Mouse (Mus musculus): ENCODE results near the gene Galm. TPM values are rescaled to one million over a fixed set of nuclear protein-coding genes. Genes with fewer than 3 reads are reported as not detected.

The Galm gene
- polyA plus RNA-seq, 1 experiment, result 2.4 TPM

DNA sequence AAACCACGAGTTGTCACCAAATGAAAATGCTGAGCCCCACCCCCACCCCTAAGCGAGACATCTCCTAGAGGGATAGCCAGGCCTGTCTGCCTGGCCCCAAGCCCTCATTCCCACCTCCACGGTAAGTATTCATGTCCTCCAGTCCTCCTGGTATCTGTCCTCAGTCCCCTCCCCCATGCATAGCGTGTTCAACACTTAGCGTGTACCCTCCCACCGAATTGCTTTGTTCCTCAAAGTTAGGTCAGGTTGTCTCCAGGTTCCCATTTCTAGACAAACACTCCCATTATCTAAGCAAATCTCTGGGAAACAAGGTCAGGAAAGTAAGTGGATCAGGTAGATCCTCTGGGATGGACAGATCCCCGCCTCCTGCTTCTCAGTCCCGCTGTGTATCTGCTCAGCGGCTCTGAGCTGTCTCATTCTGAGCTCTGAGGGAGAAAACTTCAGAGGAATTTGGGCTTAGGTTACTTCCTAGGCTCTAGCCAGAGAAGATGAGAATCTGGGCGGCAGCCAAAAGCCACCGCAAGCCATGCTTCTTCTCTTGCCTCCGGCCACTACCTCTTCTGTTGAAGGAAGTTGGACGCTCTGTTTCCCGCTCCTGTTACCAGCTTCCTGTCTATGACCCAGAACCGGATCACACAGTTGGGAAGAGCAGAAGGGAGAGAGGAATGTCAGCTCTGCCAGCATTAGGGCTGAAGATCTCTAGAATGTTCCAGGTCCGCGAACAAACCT is 11.3 kb downstream of the Galm start:
- peaks cover 1% of the 10 kb centered on the region; the same call in 1 of the 2 replicates for H3K27me3 ChIP-seq (ENCODE audit: control insufficient read depth, insufficient read depth, low read length)
- TF ChIP-seq POLR2A (IDR thresholded peaks at IDR 0.05; ENCODE audit: low read depth, low read length) (no peak), CTCF (IDR thresholded peaks at IDR 0.05; ENCODE audit: extremely low read depth, insufficient read depth, insufficient read length, insufficient replicate concordance) (no peak)
- 36% methylated on average over 17 of the region's 17 CpGs for WGBS
- DNase-seq (ENCODE audit: low read depth in 1 of 2, low spot score in 2 of 2), result peak in 1 of 2 experiments; percentile 13
- no peaks in the 10 kb centered on the region for H3K36me3 ChIP-seq (ENCODE audit: control insufficient read depth, insufficient read depth, low read length)
- H3K4me1 ChIP-seq (ENCODE audit: control insufficient read depth, insufficient read depth, insufficient read length), result peaks cover 15% of the 10 kb centered on the region; the same call in 1 of the 2 replicates
- no peak overlapping the region for H3K4me3 ChIP-seq (ENCODE audit: extremely low read depth, insufficient read depth, insufficient read length)
- 0 out of 2 replicates have a peak overlapping the region, but pooled peaks have one; percentile 16 for H3K27ac ChIP-seq (ENCODE audit: insufficient read depth, low read length)

DNA sequence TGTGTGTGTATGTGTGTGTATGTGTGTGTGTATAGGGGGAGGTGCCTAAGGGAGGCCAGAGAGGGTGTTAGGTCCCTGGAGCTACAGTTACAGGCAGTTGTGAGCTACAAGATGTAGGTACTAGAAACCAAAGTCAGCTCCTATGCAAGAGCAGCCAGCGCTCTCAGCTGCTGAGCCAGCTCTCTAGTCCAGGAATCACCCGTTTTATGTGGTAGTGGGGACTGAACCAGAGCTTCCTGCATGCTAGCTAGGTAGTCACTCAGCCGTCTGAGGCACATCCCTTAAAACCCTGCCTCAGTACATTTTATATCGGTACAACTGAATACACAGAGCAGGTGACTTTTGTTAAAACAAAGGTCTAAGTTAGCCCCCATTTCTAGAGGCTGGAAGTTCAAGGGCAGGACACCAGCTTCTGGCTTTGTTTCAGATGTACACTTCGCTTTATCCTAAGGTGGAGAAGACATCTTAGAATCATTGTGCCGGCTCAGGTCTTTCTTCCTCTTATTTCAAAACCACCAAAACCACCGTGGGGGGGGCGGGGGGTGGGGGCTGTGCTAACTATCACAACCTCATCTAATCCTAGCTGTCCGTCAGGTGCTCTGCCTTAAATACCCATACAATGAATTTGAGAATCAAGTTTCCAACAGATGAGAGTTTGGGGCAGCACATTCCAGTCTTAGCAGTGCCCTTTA is 12.6 kb downstream of the Galm start:
- Histone ChIP-seq H3K27ac (ENCODE audit: insufficient read depth, low read length) (no peak overlapping the region), H3K27me3 (ENCODE audit: control insufficient read depth, insufficient read depth, low read length) (peaks cover 1% of the 10 kb centered on the region; the same call in 1 of the 2 replicates), H3K4me1 (ENCODE audit: control insufficient read depth, insufficient read depth, insufficient read length) (peaks cover 15% of the 10 kb centered on the region; the same call in 1 of the 2 replicates), H3K36me3 (ENCODE audit: control insufficient read depth, insufficient read depth, low read length) (no peaks in the 10 kb centered on the region), H3K4me3 (ENCODE audit: extremely low read depth, insufficient read depth, insufficient read length) (no peak overlapping the region)
- 9% methylated on average over 9 of the region's 9 CpGs for WGBS
- DNase-seq (ENCODE audit: low read depth in 1 of 2, low spot score in 2 of 2), result peak in 1 of 2 experiments; percentile 18
- no peak for TF ChIP-seq CTCF (IDR thresholded peaks at IDR 0.05; ENCODE audit: extremely low read depth, insufficient read depth, insufficient read length, insufficient replicate concordance)
- no peak for TF ChIP-seq POLR2A (IDR thresholded peaks at IDR 0.05; ENCODE audit: low read depth, low read length)

DNA sequence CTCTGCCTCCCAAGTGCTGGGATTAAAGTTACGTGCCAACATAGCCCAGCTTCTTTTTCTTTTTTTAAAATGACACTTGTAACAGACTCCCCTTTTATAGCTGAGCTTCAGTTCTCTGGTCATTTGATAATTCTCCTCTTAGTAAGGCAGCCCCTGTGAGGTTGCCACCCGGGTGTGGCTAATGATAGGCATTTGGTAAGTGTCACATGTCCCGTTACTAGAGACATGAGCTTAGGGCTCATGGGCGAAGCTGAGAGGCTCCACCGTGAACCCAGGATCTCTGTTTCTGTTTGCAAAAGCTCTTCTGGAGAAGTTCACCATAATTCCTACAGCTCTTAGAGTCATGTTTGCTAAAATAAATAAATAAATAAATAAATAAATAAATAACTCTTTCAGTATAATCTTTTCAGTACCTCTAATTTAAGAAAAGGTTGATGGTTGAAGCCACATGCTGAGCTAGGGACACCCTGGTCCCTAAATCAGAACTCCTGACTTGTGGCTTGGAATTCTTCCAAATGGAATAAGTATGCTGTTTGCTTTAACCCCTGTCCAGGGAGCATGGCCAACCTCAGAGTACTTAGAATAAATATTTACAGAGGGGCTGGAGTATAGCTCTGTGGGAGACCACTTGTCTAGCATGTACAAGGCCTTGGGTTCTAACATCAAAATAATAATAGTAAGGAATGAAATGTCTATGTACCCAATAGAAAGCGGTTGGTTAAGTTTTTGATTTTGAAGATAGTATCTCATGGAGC is 16.4 kb downstream of the Galm start:
- no peak for DNase-seq (ENCODE audit: low read depth in 1 of 2, low spot score in 2 of 2)
- Histone ChIP-seq H3K27me3 (ENCODE audit: control insufficient read depth, insufficient read depth, low read length) (peaks cover 1% of the 10 kb centered on the region; the same call in 1 of the 2 replicates), H3K27ac (ENCODE audit: insufficient read depth, low read length) (no peak overlapping the region), H3K4me1 (ENCODE audit: control insufficient read depth, insufficient read depth, insufficient read length) (peaks cover 13% of the 10 kb centered on the region; the same call in 1 of the 2 replicates), H3K36me3 (ENCODE audit: control insufficient read depth, insufficient read depth, low read length) (no peaks in the 10 kb centered on the region), H3K4me3 (ENCODE audit: extremely low read depth, insufficient read depth, insufficient read length) (no peak overlapping the region)
- whole genome bisulfite sequencing, result 91% methylated on average over 6 of the region's 6 CpGs
- TF ChIP-seq CTCF (IDR thresholded peaks at IDR 0.05; ENCODE audit: extremely low read depth, insufficient read depth, insufficient read length, insufficient replicate concordance) (no peak), POLR2A (IDR thresholded peaks at IDR 0.05; ENCODE audit: low read depth, low read length) (no peak)

DNA sequence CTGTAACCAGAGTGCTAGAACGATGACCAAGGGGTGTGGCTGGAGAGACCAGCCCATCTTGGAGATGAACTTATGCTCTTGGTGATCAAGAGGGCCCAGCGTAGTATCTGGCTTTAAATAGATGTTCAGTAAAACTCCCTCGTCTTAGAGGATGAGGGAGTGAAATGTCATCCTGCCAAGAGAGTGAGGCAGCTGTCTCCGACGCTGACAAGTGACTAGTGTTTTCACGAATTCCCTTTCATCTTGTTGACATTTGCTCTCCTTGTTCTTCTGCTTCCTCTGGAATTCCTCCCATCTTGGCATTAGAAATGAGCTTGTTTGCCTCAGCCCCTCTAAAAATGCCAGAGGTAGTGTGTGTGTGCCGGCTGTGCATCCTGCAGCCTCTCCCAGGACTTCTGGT is 17.9 kb downstream of the Galm start:
- peaks cover 3% of the 10 kb centered on the region; the same call in 1 of the 2 replicates for H3K4me1 ChIP-seq (ENCODE audit: control insufficient read depth, insufficient read depth, insufficient read length)
- peaks cover 1% of the 10 kb centered on the region; the same call in 1 of the 2 replicates for H3K27me3 ChIP-seq (ENCODE audit: control insufficient read depth, insufficient read depth, low read length)
- WGBS, result 61% methylated on average over 7 of the region's 7 CpGs
- no peak overlapping the region for H3K4me3 ChIP-seq (ENCODE audit: extremely low read depth, insufficient read depth, insufficient read length)
- no peak overlapping the region for H3K27ac ChIP-seq (ENCODE audit: insufficient read depth, low read length)
- no peak for DNase-seq (ENCODE audit: low read depth in 1 of 2, low spot score in 2 of 2)
- TF ChIP-seq CTCF (IDR thresholded peaks at IDR 0.05; ENCODE audit: extremely low read depth, insufficient read depth, insufficient read length, insufficient replicate concordance) (no peak), POLR2A (IDR thresholded peaks at IDR 0.05; ENCODE audit: low read depth, low read length) (no peak)
- no peaks in the 10 kb centered on the region for H3K36me3 ChIP-seq (ENCODE audit: control insufficient read depth, insufficient read depth, low read length)

DNA sequence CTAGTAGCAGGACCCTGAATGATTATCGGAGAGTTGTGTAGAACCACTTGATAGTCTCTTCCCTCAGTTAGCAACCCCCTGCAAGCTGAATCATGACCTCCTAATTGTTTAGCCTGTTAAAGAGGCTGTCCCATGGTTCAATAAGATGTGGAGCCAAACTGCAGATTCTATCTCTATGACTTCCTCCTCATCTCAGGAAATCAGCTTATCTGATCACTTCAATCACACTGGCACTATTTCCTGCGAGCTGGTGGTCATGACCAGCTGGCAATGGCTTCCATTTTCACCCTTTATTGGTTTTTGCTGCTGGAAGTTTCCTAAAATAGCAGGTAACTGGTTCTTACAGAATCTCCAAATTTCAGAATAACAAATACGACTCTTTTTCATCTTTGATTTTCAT is 18.5 kb downstream of the Galm start:
- Histone ChIP-seq H3K27ac (ENCODE audit: insufficient read depth, low read length) (no peak overlapping the region), H3K36me3 (ENCODE audit: control insufficient read depth, insufficient read depth, low read length) (no peaks in the 10 kb centered on the region), H3K4me1 (ENCODE audit: control insufficient read depth, insufficient read depth, insufficient read length) (no peaks in the 10 kb centered on the region), H3K4me3 (ENCODE audit: extremely low read depth, insufficient read depth, insufficient read length) (no peak overlapping the region), H3K27me3 (ENCODE audit: control insufficient read depth, insufficient read depth, low read length) (no peaks in the 10 kb centered on the region)
- DNase-seq (ENCODE audit: low read depth in 1 of 2, low spot score in 2 of 2), result no peak
- 28% methylated on average over 3 of the region's 3 CpGs for WGBS
- TF ChIP-seq CTCF (IDR thresholded peaks at IDR 0.05; ENCODE audit: extremely low read depth, insufficient read depth, insufficient read length, insufficient replicate concordance) (no peak), POLR2A (IDR thresholded peaks at IDR 0.05; ENCODE audit: low read depth, low read length) (no peak)

DNA sequence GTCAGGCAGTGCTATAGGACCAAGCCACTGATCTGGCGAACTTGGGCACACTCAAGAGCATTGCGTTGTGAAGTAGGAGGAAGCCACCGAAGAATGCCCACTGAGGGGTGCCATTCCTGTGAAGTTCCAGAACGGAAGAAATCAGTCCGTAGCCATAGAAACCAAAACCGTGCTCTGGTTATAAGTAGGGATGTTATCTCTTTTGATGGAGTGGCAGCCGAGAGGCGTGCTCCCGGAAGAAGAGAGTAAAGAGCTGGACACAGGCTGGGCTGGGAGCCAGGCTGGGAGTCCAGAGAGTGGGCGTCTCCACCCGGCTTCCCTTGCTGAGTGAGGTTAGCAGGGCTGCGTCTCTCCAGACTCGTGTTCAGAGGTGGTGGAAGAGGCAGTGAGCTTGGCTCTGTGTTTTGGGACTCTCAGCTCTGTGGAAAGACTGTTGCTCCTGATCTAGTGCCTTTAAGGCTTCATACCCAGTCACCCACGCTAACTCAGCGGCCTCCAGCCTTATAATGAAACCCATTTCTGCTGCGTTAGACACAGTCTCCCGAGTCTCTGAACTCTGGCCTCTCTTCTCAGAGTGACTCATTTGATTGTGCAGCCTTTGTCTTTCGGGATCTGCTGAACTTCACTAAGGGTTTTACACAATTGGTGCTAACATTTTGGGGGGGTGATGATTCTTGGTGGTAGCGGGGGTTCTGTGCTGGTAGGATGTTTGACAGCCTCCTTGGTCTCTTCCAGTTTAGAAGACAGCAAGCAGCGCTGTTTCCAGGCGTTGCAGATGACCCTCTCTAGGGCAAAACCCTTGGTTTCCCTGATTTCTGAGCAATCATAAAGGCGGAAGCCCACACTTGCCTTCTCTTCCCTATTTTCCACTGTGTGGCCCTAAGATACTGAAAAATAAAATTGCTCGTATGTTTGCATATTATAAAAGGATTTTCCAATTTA is 21.1 kb downstream of the Galm start:
- no peaks in the 10 kb centered on the region for H3K4me1 ChIP-seq (ENCODE audit: control insufficient read depth, insufficient read depth, insufficient read length)
- no peak overlapping the region for H3K4me3 ChIP-seq (ENCODE audit: extremely low read depth, insufficient read depth, insufficient read length)
- no peak for TF ChIP-seq POLR2A (IDR thresholded peaks at IDR 0.05; ENCODE audit: low read depth, low read length)
- TF ChIP-seq CTCF (IDR thresholded peaks at IDR 0.05; ENCODE audit: extremely low read depth, insufficient read depth, insufficient read length, insufficient replicate concordance), result no peak
- no peaks in the 10 kb centered on the region for H3K36me3 ChIP-seq (ENCODE audit: control insufficient read depth, insufficient read depth, low read length)
- no peak overlapping the region for H3K27ac ChIP-seq (ENCODE audit: insufficient read depth, low read length)
- H3K27me3 ChIP-seq (ENCODE audit: control insufficient read depth, insufficient read depth, low read length), result no peaks in the 10 kb centered on the region
- no peak for DNase-seq (ENCODE audit: low read depth in 1 of 2, low spot score in 2 of 2)
- 81% methylated on average over 23 of the region's 23 CpGs for WGBS

All from spleen, adult 2 months (tissue).